Mouse (Mus musculus): ENCODE results near the gene Shcbp1.

DNA sequence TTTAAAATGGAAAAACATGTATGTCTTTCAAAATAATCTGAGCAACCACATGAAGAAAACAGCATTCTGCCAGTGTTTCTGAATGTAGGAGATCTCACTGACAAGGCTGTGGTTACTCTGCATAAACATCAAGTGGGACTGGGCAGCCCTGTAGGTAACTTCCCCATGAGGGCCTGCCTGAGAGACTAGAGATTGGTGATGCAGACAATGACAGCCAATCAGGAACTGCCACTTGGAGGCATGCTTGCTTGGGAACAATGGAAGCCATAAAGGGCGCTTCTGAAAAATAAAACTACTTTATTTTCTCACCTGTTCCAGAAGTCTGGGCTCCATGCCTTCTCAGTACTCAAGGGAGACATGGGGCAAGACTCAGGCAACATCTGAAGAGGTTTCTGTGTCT, 87.7 kb downstream of the Shcbp1 start:
- TF ChIP-seq CTCF (IDR thresholded peaks at IDR 0.05; ENCODE audit: low read depth, low read length) (no peak), GATA1 (IDR thresholded peaks at IDR 0.05; ENCODE audit: borderline replicate concordance, low read length) (no peak), POLR2AphosphoS5 (IDR thresholded peaks at IDR 0.05; ENCODE audit: insufficient replicate concordance, low read depth, low read length) (no peak), TAL1 (conservative IDR thresholded peaks at IDR 0.05; ENCODE audit: low read depth, low read length) (no peak)
